ENCODE assay signal across 25 mouse cellular contexts in the genomic region with DNA sequence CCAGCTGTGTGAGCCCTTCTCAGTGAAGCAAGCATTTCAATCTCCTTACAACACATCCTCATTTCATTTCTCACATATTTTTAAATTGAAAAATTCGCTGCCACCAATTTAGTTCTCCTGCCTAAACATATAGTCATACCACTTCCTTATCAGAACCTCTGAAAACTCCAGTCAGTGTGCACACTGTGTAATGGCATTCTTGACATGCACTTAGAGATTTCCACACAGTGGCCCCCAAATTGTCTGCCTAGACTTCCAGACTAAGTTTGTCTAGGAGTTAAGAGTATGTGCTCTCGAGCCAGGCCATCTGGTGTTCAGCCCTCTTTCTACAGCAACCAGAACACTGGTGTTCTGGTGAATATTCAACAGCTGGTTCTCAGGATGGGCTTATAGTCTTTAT. TPM values are rescaled to one million over a fixed set of nuclear protein-coding genes. Genes with fewer than 3 reads are reported as not detected.
"Had no signal": no experiment of that assay in that cellular context is flagged by ENCODE, and none has a peak within 500 bp of the region (broad histone marks: within the 10 kb centered on the region; RNA-seq: fewer than 3 reads in every experiment).

No protein-coding gene starts in this region.

- DNase-seq: kidney, adult 2 months; kidney, postnatal 25 days; layer of hippocampus, adult 9-11 months; liver; lung, adult 18-20 months; right cerebral cortex, adult 18-20 months; right cerebral cortex, postnatal 14 days; right cerebral cortex, postnatal 4 days; thymus, adult 2 months; thymus, postnatal 14 days; thymus, postnatal 4 days had no signal

- ATAC-seq: liver, embryonic 12.5 days; midbrain, embryonic 15.5 days had no signal

- H3K9ac ChIP-seq: limb, embryonic 13.5 days; liver, embryonic 12.5 days; liver, embryonic 15.5 days; midbrain, embryonic 12.5 days; midbrain, embryonic 15.5 days; neural tube, embryonic 12.5 days; neural tube, embryonic 15.5 days had no signal

- H3K4me1 ChIP-seq: limb, embryonic 10.5 days; limb, embryonic 13.5 days; liver, embryonic 12.5 days; liver, embryonic 15.5 days; midbrain, embryonic 12.5 days; midbrain, embryonic 15.5 days; neural tube, embryonic 12.5 days; neural tube, embryonic 15.5 days had no signal

- H3K4me3 ChIP-seq: layer of hippocampus, adult 2 months; limb, embryonic 10.5 days; limb, embryonic 13.5 days; liver, embryonic 12.5 days; liver, embryonic 15.5 days; midbrain, embryonic 12.5 days; midbrain, embryonic 15.5 days; neural tube, embryonic 12.5 days; neural tube, embryonic 15.5 days had no signal

- H3K36me3 ChIP-seq: limb, embryonic 10.5 days; limb, embryonic 13.5 days; liver, embryonic 12.5 days; liver, embryonic 15.5 days; midbrain, embryonic 12.5 days; midbrain, embryonic 15.5 days; neural tube, embryonic 12.5 days; neural tube, embryonic 15.5 days had no signal

- H3K4me2 ChIP-seq: limb, embryonic 13.5 days; liver, embryonic 12.5 days; liver, embryonic 15.5 days; midbrain, embryonic 12.5 days; midbrain, embryonic 15.5 days; neural tube, embryonic 12.5 days; neural tube, embryonic 15.5 days had no signal

- H3K9me3 ChIP-seq: limb, embryonic 10.5 days; limb, embryonic 13.5 days; liver, embryonic 12.5 days; liver, embryonic 15.5 days; midbrain, embryonic 12.5 days; midbrain, embryonic 15.5 days; neural tube, embryonic 12.5 days; neural tube, embryonic 15.5 days had no signal

- H3K27me3 ChIP-seq: limb, embryonic 13.5 days; liver, embryonic 12.5 days; liver, embryonic 15.5 days; midbrain, embryonic 12.5 days; midbrain, embryonic 15.5 days; neural tube, embryonic 12.5 days; neural tube, embryonic 15.5 days had no signal

- H3K27ac ChIP-seq: kidney, postnatal 0 days; layer of hippocampus, adult 2 months; limb, embryonic 10.5 days; limb, embryonic 13.5 days; liver, embryonic 12.5 days; liver, embryonic 15.5 days; macrophage; midbrain, embryonic 12.5 days; midbrain, embryonic 15.5 days; neural tube, embryonic 12.5 days; neural tube, embryonic 15.5 days; stomach, postnatal 0 days had no signal

RNA-seq across cellular contexts. Expression of gene Acan, which starts 19.5 kb away (rescaled TPM):
- total RNA-seq: megakaryocyte, adult 5-6 weeks had no signal
- polyA plus RNA-seq: kidney, adult 2 months; large intestine, adult 2 months; liver, embryonic 12.5 days; macrophage had no signal
